Mouse (Mus musculus) lung, embryonic 16.5 days (tissue): ENCODE measurements around the gene Jph3. TPM values are rescaled to one million over a fixed set of nuclear protein-coding genes. Genes with fewer than 3 reads are reported as not detected.

ENCODE experiments used
- ATAC-seq: fragments of 200-750 bp; cut with Nextera tagmentation; 2 replicates; pipeline ENCODE4 v1.8.0; 2017; ENCODE audit warnings: low read depth, mild to moderate bottlenecking, moderate library complexity
- H3K27ac ChIP-seq: fragments of 300-500 bp; sonication (generic); 2 replicates; pipeline ENCODE4 v1.5.1; 2014; ENCODE audit warnings: mild to moderate bottlenecking, control low read depth, low read length
- H3K27me3 ChIP-seq: fragments of 300-500 bp; sonication (generic); 2 replicates; pipeline ENCODE4 v1.6.1; 2014; ENCODE audit warnings: low read depth, low read length, mixed read lengths; ENCODE audit not compliant: control insufficient read depth, insufficient read depth
- H3K36me3 ChIP-seq: fragments of 300-500 bp; sonication (generic); 2 replicates; pipeline ENCODE4 v1.6.1; 2014; ENCODE audit warnings: low read length; ENCODE audit not compliant: control insufficient read depth, insufficient read depth
- H3K4me1 ChIP-seq: fragments of 300-500 bp; sonication (generic); replicated peaks from 2 replicates; pipeline ENCODE4 v1.6.1; 2014; ENCODE audit warnings: low read length, mixed read lengths; ENCODE audit not compliant: control insufficient read depth, insufficient read depth
- H3K4me2 ChIP-seq: fragments of 300-500 bp; sonication (generic); 2 replicates; pipeline ENCODE4 v1.6.1; 2014; ENCODE audit warnings: low read depth, low read length, control low read depth
- H3K4me3 ChIP-seq: fragments of 300-500 bp; sonication (generic); 2 replicates; pipeline ENCODE4 v1.5.1; 2014; ENCODE audit warnings: mild to moderate bottlenecking, low read length, control low read depth
- H3K9ac ChIP-seq: fragments of 300-500 bp; sonication (generic); 2 replicates; pipeline ENCODE4 v1.6.1; 2014; ENCODE audit warnings: low read length, control low read depth
- H3K9me3 ChIP-seq: fragments of 300-500 bp; sonication (generic); 2 replicates; pipeline ENCODE4 v1.6.1; 2016; ENCODE audit warnings: low read length; ENCODE audit not compliant: control insufficient read depth
- WGBS: fragments of 180-500 bp; shearing (Covaris S2); extraction: QIAGEN DNeasy Blood & Tissue Kit; methylation state at CpG from one replicate; pipeline ENCODE4 v1.1.7; 2014; 5-methylcytosine and 5-hydroxymethylcytosine counted together
- polyA plus RNA-seq: library from polyadenylated mRNA; unstranded; fragments of >200 nt; fragmentation: Nextera tagmentation; extraction: Ambion mirVana; gene quantifications from 2 replicates; pipeline ENCODE4 v1.2.1, GENCODE M21; 2015

The Jph3 gene
- polyA plus RNA-seq, 1 experiment from 2014 or later = 0.50 TPM

GRCm38 (mm10) chr8:121734262-121734661, 4.8 kb downstream of the Jph3 start:
- WGBS = 83% methylated on average over 16 of the region's 16 CpGs
- Histone ChIP-seq H3K27ac (no peak overlapping the region), H3K9ac (no peak overlapping the region), H3K36me3 (no peaks in the 10 kb centered on the region), H3K4me2 (no peak overlapping the region), H3K27me3 (peaks cover 39% of the 10 kb centered on the region), H3K4me3 (no peak overlapping the region), H3K4me1 (peaks cover 3% of the 10 kb centered on the region; the same call in 1 of the 2 replicates), H3K9me3 (no peaks in the 10 kb centered on the region)
- no peak for ATAC-seq

- no peak overlapping the region for H3K27ac ChIP-seq
- no peak overlapping the region for H3K9ac ChIP-seq
- ATAC-seq = no peak
- H3K4me2 ChIP-seq = no peak overlapping the region
- no peak overlapping the region for H3K4me3 ChIP-seq
- no peaks in the 10 kb centered on the region for H3K4me1 ChIP-seq
- peaks cover 19% of the 10 kb centered on the region for H3K27me3 ChIP-seq
- WGBS = 9% methylated on average over 7 of the region's 7 CpGs
- no peaks in the 10 kb centered on the region for H3K36me3 ChIP-seq
- no peaks in the 10 kb centered on the region for H3K9me3 ChIP-seq
Observed at GRCm38 (mm10) chr8:121736236-121736635, 6.8 kb downstream of the Jph3 start.

GRCm38 (mm10) chr8:121740721-121741120, 11.3 kb downstream of the Jph3 start:
- WGBS = 79% methylated on average over 10 of the region's 10 CpGs
- H3K27me3 ChIP-seq = no peaks in the 10 kb centered on the region
- H3K9me3 ChIP-seq = no peaks in the 10 kb centered on the region
- no peaks in the 10 kb centered on the region for H3K4me1 ChIP-seq
- no peaks in the 10 kb centered on the region for H3K36me3 ChIP-seq
- ATAC-seq = no peak
- H3K27ac ChIP-seq = no peak overlapping the region
- H3K9ac ChIP-seq = no peak overlapping the region
- H3K4me3 ChIP-seq = no peak overlapping the region
- no peak overlapping the region for H3K4me2 ChIP-seq

GRCm38 (mm10) chr8:121749501-121749900, 20.1 kb downstream of the Jph3 start:
- no peaks in the 10 kb centered on the region for H3K27me3 ChIP-seq
- H3K4me2 ChIP-seq = no peak overlapping the region
- H3K36me3 ChIP-seq = no peaks in the 10 kb centered on the region
- H3K4me1 ChIP-seq = no peaks in the 10 kb centered on the region
- no peak overlapping the region for H3K4me3 ChIP-seq
- no peak overlapping the region for H3K27ac ChIP-seq
- H3K9me3 ChIP-seq = peaks cover 7% of the 10 kb centered on the region
- no peak for ATAC-seq
- WGBS = 73% methylated on average over 9 of the region's 9 CpGs
- no peak overlapping the region for H3K9ac ChIP-seq

- WGBS = 37% methylated on average over 3 of the region's 3 CpGs
- H3K9ac ChIP-seq = no peak overlapping the region
- H3K27me3 ChIP-seq = peaks cover 2% of the 10 kb centered on the region; the same call in 1 of the 2 replicates
- no peak overlapping the region for H3K4me3 ChIP-seq
- ATAC-seq = no peak
- no peaks in the 10 kb centered on the region for H3K36me3 ChIP-seq
- H3K9me3 ChIP-seq = peaks cover 7% of the 10 kb centered on the region
- H3K4me1 ChIP-seq = no peaks in the 10 kb centered on the region
- H3K27ac ChIP-seq = no peak overlapping the region
- no peak overlapping the region for H3K4me2 ChIP-seq
Observed at GRCm38 (mm10) chr8:121750512-121750911, 21.1 kb downstream of the Jph3 start.

- Histone ChIP-seq H3K27ac (no peak overlapping the region), H3K27me3 (peaks cover 2% of the 10 kb centered on the region; the same call in 1 of the 2 replicates), H3K4me3 (no peak overlapping the region), H3K9me3 (peaks cover 7% of the 10 kb centered on the region), H3K36me3 (no peaks in the 10 kb centered on the region), H3K9ac (no peak overlapping the region), H3K4me1 (no peaks in the 10 kb centered on the region), H3K4me2 (no peak overlapping the region)
- ATAC-seq = no peak
- WGBS = 16% methylated on average over 3 of the region's 3 CpGs
Observed at GRCm38 (mm10) chr8:121751407-121751806, 22.0 kb downstream of the Jph3 start.

- H3K4me3 ChIP-seq = no peak overlapping the region
- H3K36me3 ChIP-seq = no peaks in the 10 kb centered on the region
- no peaks in the 10 kb centered on the region for H3K4me1 ChIP-seq
- 56% methylated on average over 12 of the region's 12 CpGs for WGBS
- ATAC-seq = no peak
- no peaks in the 10 kb centered on the region for H3K9me3 ChIP-seq
- H3K9ac ChIP-seq = no peak overlapping the region
- no peak overlapping the region for H3K4me2 ChIP-seq
- H3K27ac ChIP-seq = no peak overlapping the region
- peaks cover 2% of the 10 kb centered on the region; the same call in 1 of the 2 replicates for H3K27me3 ChIP-seq
Observed at GRCm38 (mm10) chr8:121758470-121758869, 29.0 kb downstream of the Jph3 start.

GRCm38 (mm10) chr8:121760484-121760883, 31.1 kb downstream of the Jph3 start:
- Histone ChIP-seq H3K9ac (no peak overlapping the region), H3K27ac (no peak overlapping the region), H3K27me3 (no peaks in the 10 kb centered on the region), H3K4me1 (no peaks in the 10 kb centered on the region), H3K9me3 (no peaks in the 10 kb centered on the region), H3K36me3 (no peaks in the 10 kb centered on the region), H3K4me3 (no peak overlapping the region), H3K4me2 (no peak overlapping the region)
- 65% methylated on average over 7 of the region's 7 CpGs for WGBS
- ATAC-seq = no peak

GRCm38 (mm10) chr8:121761480-121761879, 32.1 kb downstream of the Jph3 start:
- Histone ChIP-seq H3K27me3 (no peaks in the 10 kb centered on the region), H3K4me2 (no peak overlapping the region), H3K9me3 (no peaks in the 10 kb centered on the region), H3K27ac (no peak overlapping the region), H3K9ac (no peak overlapping the region), H3K36me3 (no peaks in the 10 kb centered on the region), H3K4me3 (no peak overlapping the region), H3K4me1 (no peaks in the 10 kb centered on the region)
- ATAC-seq = 0 out of 2 replicates have a peak, but pooled peaks have one; percentile 43
- WGBS = 22% methylated on average over 10 of the region's 10 CpGs
